Mouse (Mus musculus) pancreas, adult 10 weeks (tissue): ENCODE data around the gene Kcnk18. TPM values are rescaled to one million over a fixed set of nuclear protein-coding genes. Genes with fewer than 3 reads are reported as not detected.

Experiments
- polyA plus RNA-seq: library from polyadenylated mRNA; stranded (reverse); fragments of 350-450 nt; fragmentation: Illumina TruSeq; extraction: RNeasy Lipid Tissue Mini Kit (QIAGEN cat#74804); gene quantifications from one replicate; pipeline ENCODE4 v1.2.3, GENCODE M21; 2015; ENCODE audit warnings: low read depth, low replicate concordance; ENCODE audit not compliant: insufficient read depth

Gene Kcnk18
- polyA plus RNA-seq: not detected

GRCm38 (mm10) chr19:59218991-59219390 lies at the start of gene Kcnk18:
Gene Kcnk18 (plus strand): TSS chr19:59219214.

GRCm38 (mm10) chr19:59169936-59170765 lies 48.9 kb upstream of the Kcnk18 start, which contains the start of gene Vax1:
Gene Vax1 (minus strand): TSS chr19:59170056.

GRCm38 (mm10) chr19:59260718-59261442 lies 41.9 kb downstream of the Kcnk18 start, which contains the start of gene Slc18a2:
Gene Slc18a2 (plus strand): TSS chr19:59260896.

Other genes starting within 250 kb of the Kcnk18 start
- 5.7 TPM for gene Shtn1, start 143.1 kb upstream of the Kcnk18 start, polyA plus RNA-seq
- not detected for gene Vax1, start 49.2 kb upstream of the Kcnk18 start, polyA plus RNA-seq
- gene Slc18a2, start 41.7 kb downstream of the Kcnk18 start, polyA plus RNA-seq: not detected
- gene Rps12-ps3, start 103.1 kb downstream of the Kcnk18 start, polyA plus RNA-seq: 13.2 TPM
- gene Pdzd8, start 126.6 kb downstream of the Kcnk18 start, polyA plus RNA-seq: 4.9 TPM
- gene Emx2, start 239.2 kb downstream of the Kcnk18 start, polyA plus RNA-seq: not detected